Mouse (Mus musculus): ENCODE measurements around the gene Nelfb. TPM values are rescaled to one million over a fixed set of nuclear protein-coding genes. Genes with fewer than 3 reads are reported as not detected.
A peak's percentile ranks its signal among the peaks of the same experiment; 100 is the strongest.

The Nelfb gene
- polyA plus RNA-seq, 1 experiment from 2014 or later = 117 TPM

DNA sequence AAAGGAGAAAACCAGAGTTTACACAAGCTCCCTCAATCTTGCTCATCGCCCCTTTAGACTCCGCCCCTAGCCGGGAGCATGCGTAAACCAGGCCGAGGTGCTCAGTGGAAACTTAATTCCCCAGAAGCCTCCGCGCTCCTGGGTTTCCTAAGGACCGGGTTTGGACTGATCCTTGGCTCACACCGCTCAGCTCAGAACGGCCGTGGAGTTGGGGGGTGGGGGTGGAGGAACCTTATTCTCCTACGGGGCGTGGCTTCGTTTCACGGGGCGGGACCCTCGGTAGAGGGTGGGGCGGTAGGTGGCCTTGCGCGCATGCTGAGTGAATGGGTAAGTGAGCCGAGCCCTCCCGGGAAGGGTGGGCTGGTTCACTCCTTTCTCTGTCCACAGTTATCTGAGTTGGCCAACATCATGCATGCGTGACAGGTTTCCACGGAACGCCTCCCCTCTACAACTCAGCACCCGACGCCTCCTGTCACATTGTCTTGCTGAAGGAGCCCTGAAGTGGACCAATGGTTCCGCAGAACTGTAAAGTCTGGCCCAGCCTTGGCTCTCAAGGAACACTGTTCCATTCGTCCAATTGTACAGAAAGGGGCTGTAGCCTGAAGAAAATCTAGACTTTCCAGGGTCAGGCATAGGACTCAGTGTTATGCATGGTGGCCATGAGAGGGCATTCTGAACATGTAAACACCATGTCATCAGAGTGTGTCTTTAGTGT is 29.6 kb upstream of the Nelfb start:
- peaks cover 28% of the 10 kb centered on the region for H3K4me1 ChIP-seq
- H3K4me3 ChIP-seq = peak overlapping the region; percentile 53
- H3K36me3 ChIP-seq = peaks cover 5% of the 10 kb centered on the region
- peak; percentile 79 for ATAC-seq (ENCODE audit: insufficient number of reproducible peaks, low FRiP score, low TSS enrichment, low read depth)
- WGBS = 1% methylated on average over 29 of the region's 29 CpGs
- H3K9ac ChIP-seq = 0 out of 2 replicates have a peak overlapping the region, but pooled peaks have one; percentile 21
- no peaks in the 10 kb centered on the region for H3K9me3 ChIP-seq
- H3K4me2 ChIP-seq = peak overlapping the region; percentile 97
- H3K27ac ChIP-seq = peak overlapping the region; percentile 73
- H3K27me3 ChIP-seq = peaks cover 42% of the 10 kb centered on the region

- Histone ChIP-seq H3K27me3 (peaks cover 47% of the 10 kb centered on the region), H3K9ac (0 out of 2 replicates have a peak overlapping the region, but pooled peaks have one; percentile 21), H3K36me3 (peaks cover 3% of the 10 kb centered on the region; the same call in 1 of the 2 replicates), H3K4me3 (peak overlapping the region; percentile 53), H3K27ac (peak overlapping the region; percentile 73), H3K9me3 (no peaks in the 10 kb centered on the region), H3K4me2 (peak overlapping the region; percentile 97), H3K4me1 (peaks cover 28% of the 10 kb centered on the region)
- 53% methylated on average over 8 of the region's 8 CpGs for WGBS
- ATAC-seq (ENCODE audit: insufficient number of reproducible peaks, low FRiP score, low TSS enrichment, low read depth) = no peak
Measured at GRCm38 (mm10) chr2:25240310-25240709, 29.0 kb upstream of the Nelfb start.

GRCm38 (mm10) chr2:25239766-25240165 is 28.5 kb upstream of the Nelfb start:
- H3K27me3 ChIP-seq = peaks cover 49% of the 10 kb centered on the region
- H3K4me3 ChIP-seq = 0 out of 2 replicates have a peak overlapping the region, but pooled peaks have one; percentile 7
- no peak overlapping the region for H3K4me2 ChIP-seq
- H3K27ac ChIP-seq = no peak overlapping the region
- no peaks in the 10 kb centered on the region for H3K9me3 ChIP-seq
- peaks cover 28% of the 10 kb centered on the region for H3K4me1 ChIP-seq
- H3K9ac ChIP-seq = no peak overlapping the region
- no peak for ATAC-seq (ENCODE audit: insufficient number of reproducible peaks, low FRiP score, low TSS enrichment, low read depth)
- H3K36me3 ChIP-seq = no peaks in the 10 kb centered on the region
- whole genome bisulfite sequencing = 80% methylated on average over 3 of the region's 3 CpGs

- no peak for ATAC-seq (ENCODE audit: insufficient number of reproducible peaks, low FRiP score, low TSS enrichment, low read depth)
- Histone ChIP-seq H3K4me2 (no peak overlapping the region), H3K27me3 (peaks cover 49% of the 10 kb centered on the region)
Measured at GRCm38 (mm10) chr2:25238106-25238505, 26.8 kb upstream of the Nelfb start.

GRCm38 (mm10) chr2:25237522-25237921 is 26.2 kb upstream of the Nelfb start:
- no peaks in the 10 kb centered on the region for H3K9me3 ChIP-seq
- H3K27me3 ChIP-seq = peaks cover 48% of the 10 kb centered on the region
- ATAC-seq (ENCODE audit: insufficient number of reproducible peaks, low FRiP score, low TSS enrichment, low read depth) = no peak
- no peaks in the 10 kb centered on the region for H3K36me3 ChIP-seq
- H3K9ac ChIP-seq = no peak overlapping the region
- H3K27ac ChIP-seq = no peak overlapping the region; the same call in 1 of the 2 replicates
- H3K4me2 ChIP-seq = no peak overlapping the region
- WGBS = 62% methylated on average over 4 of the region's 4 CpGs
- peaks cover 24% of the 10 kb centered on the region for H3K4me1 ChIP-seq
- H3K4me3 ChIP-seq = no peak overlapping the region

More at GRCm38 (mm10) chr2:25238106-25238505, 26.8 kb upstream of the Nelfb start:
- H3K9ac ChIP-seq = no peak overlapping the region
- H3K9me3 ChIP-seq = no peaks in the 10 kb centered on the region
- no peaks in the 10 kb centered on the region for H3K36me3 ChIP-seq
- H3K4me3 ChIP-seq = no peak overlapping the region
- peaks cover 28% of the 10 kb centered on the region for H3K4me1 ChIP-seq
- H3K27ac ChIP-seq = no peak overlapping the region

- H3K4me1 ChIP-seq = peaks cover 15% of the 10 kb centered on the region
- WGBS = 38% methylated on average over 8 of the region's 8 CpGs
- H3K4me2 ChIP-seq = no peak within 1 kb of the TSS
- H3K9me3 ChIP-seq = no peaks in the 10 kb centered on the region
- H3K27ac ChIP-seq = no peak within 1 kb of the TSS; the same call in 1 of the 2 replicates
- H3K36me3 ChIP-seq = no peaks in the 10 kb centered on the region
- H3K9ac ChIP-seq = 0 out of 2 replicates have a peak within 1 kb of the TSS, but pooled peaks have one; percentile 7
- ATAC-seq (ENCODE audit: insufficient number of reproducible peaks, low FRiP score, low TSS enrichment, low read depth) = no peak
- peaks cover 41% of the 10 kb centered on the region for H3K27me3 ChIP-seq
- no peak within 1 kb of the TSS for H3K4me3 ChIP-seq
Measured at GRCm38 (mm10) chr2:25236614-25237013, 25.3 kb upstream of the Nelfb start, which contains the start of gene Rnf224. Rnf224 (minus strand) TSS chr2:25236787.

GRCm38 (mm10) chr2:25234551-25235220 is 23.4 kb upstream of the Nelfb start:
- peaks cover 48% of the 10 kb centered on the region for H3K27me3 ChIP-seq

DNA sequence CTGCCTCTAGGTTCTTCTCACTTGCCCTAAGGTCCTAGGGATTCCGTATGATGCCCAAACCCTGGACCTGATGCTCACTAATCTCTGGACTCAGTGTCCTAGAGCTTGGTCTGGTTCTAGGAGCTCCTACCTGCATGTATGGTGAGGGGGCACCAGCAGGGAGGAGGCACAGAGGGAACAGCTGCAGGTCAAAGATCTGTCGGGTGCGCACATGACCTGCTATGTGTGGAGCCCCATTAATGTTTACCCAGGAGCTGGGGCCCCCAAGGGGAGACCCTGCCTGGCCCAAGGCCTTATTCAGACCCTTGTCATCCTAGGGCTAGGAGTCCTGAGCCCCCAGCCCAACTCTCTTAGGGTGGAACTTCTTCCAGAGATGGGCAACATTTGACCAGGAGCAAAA is 22.8 kb upstream of the Nelfb start, which contains the start of gene Slc34a3:
Slc34a3 (minus strand) TSS at position 315 of the 400 bp plus-strand sequence.
- no peak within 1 kb of the TSS for H3K9ac ChIP-seq
- H3K4me3 ChIP-seq = no peak within 1 kb of the TSS
- WGBS = 85% methylated on average over 3 of the region's 3 CpGs
- H3K36me3 ChIP-seq = no peaks in the 10 kb centered on the region
- peaks cover 49% of the 10 kb centered on the region for H3K27me3 ChIP-seq
- ATAC-seq (ENCODE audit: insufficient number of reproducible peaks, low FRiP score, low TSS enrichment, low read depth) = no peak
- H3K4me1 ChIP-seq = peaks cover 1% of the 10 kb centered on the region; the same call in 1 of the 2 replicates
- no peak within 1 kb of the TSS for H3K4me2 ChIP-seq
- no peaks in the 10 kb centered on the region for H3K9me3 ChIP-seq
- no peak within 1 kb of the TSS for H3K27ac ChIP-seq

More at GRCm38 (mm10) chr2:25234551-25235220, 23.4 kb upstream of the Nelfb start:
- ATAC-seq (ENCODE audit: insufficient number of reproducible peaks, low FRiP score, low TSS enrichment, low read depth) = no peak
- Histone ChIP-seq H3K9ac (no peak overlapping the region), H3K9me3 (no peaks in the 10 kb centered on the region), H3K4me1 (no peaks in the 10 kb centered on the region), H3K27ac (no peak overlapping the region), H3K36me3 (no peaks in the 10 kb centered on the region), H3K4me2 (no peak overlapping the region), H3K4me3 (no peak overlapping the region)
- 64% methylated on average over 5 of the region's 5 CpGs for WGBS

GRCm38 (mm10) chr2:25233421-25233820 is 22.1 kb upstream of the Nelfb start:
- no peak for ATAC-seq (ENCODE audit: insufficient number of reproducible peaks, low FRiP score, low TSS enrichment, low read depth)
- H3K27me3 ChIP-seq = peaks cover 49% of the 10 kb centered on the region
- H3K4me2 ChIP-seq = no peak overlapping the region
- 75% methylated on average over 4 of the region's 4 CpGs for WGBS
- H3K9ac ChIP-seq = no peak overlapping the region
- peaks cover 6% of the 10 kb centered on the region; the same call in 1 of the 2 replicates for H3K4me1 ChIP-seq
- no peak overlapping the region for H3K27ac ChIP-seq
- no peak overlapping the region for H3K4me3 ChIP-seq
- H3K9me3 ChIP-seq = no peaks in the 10 kb centered on the region
- no peaks in the 10 kb centered on the region for H3K36me3 ChIP-seq

GRCm38 (mm10) chr2:25231038-25231437 is 19.7 kb upstream of the Nelfb start:
- Histone ChIP-seq H3K4me2 (no peak overlapping the region), H3K27me3 (peaks cover 44% of the 10 kb centered on the region), H3K4me1 (peaks cover 10% of the 10 kb centered on the region), H3K4me3 (no peak overlapping the region), H3K9ac (no peak overlapping the region), H3K27ac (no peak overlapping the region), H3K9me3 (no peaks in the 10 kb centered on the region), H3K36me3 (no peaks in the 10 kb centered on the region)
- 57% methylated on average over 12 of the region's 12 CpGs for WGBS
- no peak for ATAC-seq (ENCODE audit: insufficient number of reproducible peaks, low FRiP score, low TSS enrichment, low read depth)

DNA sequence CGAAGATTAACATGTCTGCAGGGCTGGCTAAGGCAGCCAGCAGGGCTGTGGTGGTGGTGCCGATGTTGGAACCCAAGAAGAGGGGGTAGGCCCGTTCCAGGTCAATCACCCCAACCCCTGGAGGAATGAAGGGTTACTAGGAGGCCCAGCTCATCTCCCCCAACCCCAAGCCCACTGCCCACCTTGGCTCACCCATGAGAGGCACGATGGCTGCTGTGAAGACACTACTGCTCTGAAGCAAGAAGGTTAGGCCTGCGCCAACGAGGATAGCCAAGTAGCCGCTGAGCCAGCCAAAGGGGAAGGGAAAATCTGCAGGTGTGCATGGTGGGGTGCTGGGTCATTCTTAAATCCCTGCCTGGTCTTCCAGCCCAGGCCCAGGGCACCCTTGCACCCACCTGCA is 19.3 kb upstream of the Nelfb start:
- WGBS = 85% methylated on average over 7 of the region's 7 CpGs
- H3K27ac ChIP-seq = no peak overlapping the region
- no peak for ATAC-seq (ENCODE audit: insufficient number of reproducible peaks, low FRiP score, low TSS enrichment, low read depth)
- peaks cover 15% of the 10 kb centered on the region for H3K4me1 ChIP-seq
- H3K4me2 ChIP-seq = no peak overlapping the region
- H3K36me3 ChIP-seq = no peaks in the 10 kb centered on the region
- no peak overlapping the region for H3K4me3 ChIP-seq
- H3K9me3 ChIP-seq = no peaks in the 10 kb centered on the region
- H3K9ac ChIP-seq = no peak overlapping the region
- H3K27me3 ChIP-seq = peaks cover 39% of the 10 kb centered on the region; the same call in 1 of the 2 replicates

DNA sequence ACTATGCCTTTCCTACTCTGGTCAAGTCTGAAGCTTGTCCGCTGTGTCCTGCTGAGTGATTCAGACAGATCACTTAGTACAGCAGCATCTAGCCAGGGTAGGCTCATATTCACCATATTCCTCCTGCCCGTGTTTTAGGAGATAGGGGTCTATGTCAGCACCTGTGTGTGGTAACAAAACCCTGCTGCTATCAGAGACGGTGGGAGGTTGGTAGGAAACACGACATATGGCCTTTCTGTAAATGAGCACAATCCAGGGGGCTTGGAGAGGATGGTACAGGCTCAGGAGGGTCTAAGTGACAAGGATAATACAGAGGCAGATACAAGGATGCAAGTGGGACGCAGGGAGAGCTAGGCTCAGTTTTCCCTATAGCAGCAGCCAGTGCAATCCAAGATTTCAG is 18.3 kb upstream of the Nelfb start:
- no peaks in the 10 kb centered on the region for H3K36me3 ChIP-seq
- peaks cover 33% of the 10 kb centered on the region; the same call in 1 of the 2 replicates for H3K27me3 ChIP-seq
- H3K4me1 ChIP-seq = peaks cover 19% of the 10 kb centered on the region
- no peak overlapping the region for H3K4me2 ChIP-seq
- no peak for ATAC-seq (ENCODE audit: insufficient number of reproducible peaks, low FRiP score, low TSS enrichment, low read depth)
- H3K27ac ChIP-seq = no peak overlapping the region
- H3K9ac ChIP-seq = no peak overlapping the region
- 77% methylated on average over 5 of the region's 5 CpGs for WGBS
- no peaks in the 10 kb centered on the region for H3K9me3 ChIP-seq
- H3K4me3 ChIP-seq = no peak overlapping the region
